Mouse (Mus musculus): Measurements from ENCODE around the gene Krt81. TPM values are rescaled to one million over a fixed set of nuclear protein-coding genes. Genes with fewer than 3 reads are reported as not detected.

Krt81 gene
- polyA plus RNA-seq, 1 experiment from 2014 or later, result not detected

DNA sequence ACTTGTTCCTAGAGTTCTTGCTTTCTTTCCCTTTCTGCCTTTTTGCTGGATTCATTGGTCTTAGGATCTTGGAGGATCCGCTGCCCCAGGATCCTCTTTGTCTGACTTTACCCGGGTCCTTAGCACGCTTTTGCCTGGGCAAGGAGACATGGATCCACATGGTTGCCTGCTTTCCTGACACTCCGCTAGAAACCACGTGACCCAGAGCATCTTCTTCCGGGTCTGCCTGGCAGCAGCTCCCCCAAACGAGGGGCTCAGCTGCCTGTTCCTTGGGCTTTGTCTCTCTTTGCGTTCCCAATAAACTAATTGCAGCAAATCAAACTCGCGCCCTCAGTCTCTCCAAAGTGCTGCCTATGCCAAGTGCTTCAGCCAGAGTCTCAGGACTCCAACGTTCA is 16.1 kb upstream of the Krt81 start:
- WGBS, result 31% methylated on average over 11 of the region's 11 CpGs
- DNase-seq (ENCODE audit: low spot score), result no peak
- Histone ChIP-seq H3K27me3 (ENCODE audit: insufficient read depth, poor library complexity, severe bottlenecking) (peaks cover 71% of the 10 kb centered on the region), H3K27ac (no peak overlapping the region), H3K36me3 (no peaks in the 10 kb centered on the region), H3K9me3 (no peaks in the 10 kb centered on the region), H3K4me3 (peak overlapping the region; percentile 49), H3K4me1 (peaks cover 11% of the 10 kb centered on the region)

GRCm38 (mm10) chr15:101479007-101479665 is 15.6 kb upstream of the Krt81 start:
- 7% methylated on average over 31 of the region's 31 CpGs for WGBS
- no peaks in the 10 kb centered on the region for H3K9me3 ChIP-seq
- H3K36me3 ChIP-seq, result no peaks in the 10 kb centered on the region
- H3K4me3 ChIP-seq, result peak overlapping the region; percentile 49
- no peak overlapping the region for H3K27ac ChIP-seq
- no peak for DNase-seq (ENCODE audit: low spot score)
- peaks cover 71% of the 10 kb centered on the region for H3K27me3 ChIP-seq (ENCODE audit: insufficient read depth, poor library complexity, severe bottlenecking)
- H3K4me1 ChIP-seq, result peaks cover 6% of the 10 kb centered on the region

- H3K27ac ChIP-seq, result no peak within 1 kb of the TSS
- H3K4me1 ChIP-seq, result no peaks in the 10 kb centered on the region
- no peak within 1 kb of the TSS for H3K4me3 ChIP-seq
- H3K36me3 ChIP-seq, result no peaks in the 10 kb centered on the region
- peaks cover 20% of the 10 kb centered on the region for H3K27me3 ChIP-seq (ENCODE audit: insufficient read depth, poor library complexity, severe bottlenecking)
- 18% methylated on average over 10 of the region's 10 CpGs for WGBS
- H3K9me3 ChIP-seq, result no peaks in the 10 kb centered on the region
- peak; percentile 87 for DNase-seq (ENCODE audit: low spot score)
These were observed 9.5 kb upstream of the Krt81 start, which contains the start of gene Krt86 for GRCm38 (mm10) chr15:101472952-101473528. Krt86 (plus strand) TSS chr15:101473478.

- Histone ChIP-seq H3K9me3 (no peaks in the 10 kb centered on the region), H3K27me3 (ENCODE audit: insufficient read depth, poor library complexity, severe bottlenecking) (no peaks in the 10 kb centered on the region), H3K27ac (no peak overlapping the region), H3K4me3 (no peak overlapping the region), H3K4me1 (no peaks in the 10 kb centered on the region), H3K36me3 (no peaks in the 10 kb centered on the region)
- DNase-seq (ENCODE audit: low spot score), result no peak
- 76% methylated on average over 4 of the region's 4 CpGs for WGBS
These were observed 5.5 kb upstream of the Krt81 start for GRCm38 (mm10) chr15:101469093-101469492.

DNA sequence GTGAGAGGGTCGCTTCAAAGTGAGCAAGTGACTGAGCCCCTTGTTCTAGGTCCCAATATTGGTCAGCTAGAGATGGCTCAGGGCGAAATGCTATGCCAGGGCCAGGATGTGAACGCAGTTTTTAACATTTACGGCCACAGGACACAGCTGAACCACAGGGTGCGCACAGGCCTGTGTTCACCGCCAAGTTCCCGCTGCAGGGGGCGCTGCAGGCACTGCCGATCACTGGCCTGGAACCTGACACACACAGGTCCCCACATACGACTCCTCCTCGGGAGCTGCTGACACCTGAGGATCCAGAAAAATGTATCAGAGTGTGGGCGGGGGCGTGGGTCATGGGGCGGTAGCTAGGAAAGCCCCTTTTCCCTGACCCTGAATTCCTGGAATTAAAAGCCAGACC is 4.3 kb downstream of the Krt81 start:
- Histone ChIP-seq H3K9me3 (no peaks in the 10 kb centered on the region), H3K27me3 (ENCODE audit: insufficient read depth, poor library complexity, severe bottlenecking) (peaks cover 17% of the 10 kb centered on the region), H3K4me3 (no peak overlapping the region), H3K36me3 (no peaks in the 10 kb centered on the region), H3K27ac (no peak overlapping the region), H3K4me1 (no peaks in the 10 kb centered on the region)
- 82% methylated on average over 14 of the region's 14 CpGs for WGBS
- DNase-seq (ENCODE audit: low spot score), result no peak

GRCm38 (mm10) chr15:101458361-101458930 is 5.1 kb downstream of the Krt81 start:
- Histone ChIP-seq H3K36me3 (no peaks in the 10 kb centered on the region), H3K27me3 (ENCODE audit: insufficient read depth, poor library complexity, severe bottlenecking) (peaks cover 13% of the 10 kb centered on the region; the same call in 1 of the 2 replicates), H3K27ac (no peak overlapping the region), H3K4me1 (peaks cover under 1% of the 10 kb centered on the region; the same call in 1 of the 2 replicates), H3K9me3 (no peaks in the 10 kb centered on the region), H3K4me3 (no peak overlapping the region)
- WGBS, result 75% methylated on average over 16 of the region's 16 CpGs
- no peak for DNase-seq (ENCODE audit: low spot score)

GRCm38 (mm10) chr15:101455891-101456290 is 7.7 kb downstream of the Krt81 start:
- Histone ChIP-seq H3K9me3 (no peaks in the 10 kb centered on the region), H3K27me3 (ENCODE audit: insufficient read depth, poor library complexity, severe bottlenecking) (peaks cover 18% of the 10 kb centered on the region; the same call in 1 of the 2 replicates), H3K36me3 (no peaks in the 10 kb centered on the region), H3K4me3 (no peak overlapping the region), H3K4me1 (peaks cover 7% of the 10 kb centered on the region), H3K27ac (no peak overlapping the region)
- WGBS, result 81% methylated on average over 6 of the region's 6 CpGs
- no peak for DNase-seq (ENCODE audit: low spot score)

DNA sequence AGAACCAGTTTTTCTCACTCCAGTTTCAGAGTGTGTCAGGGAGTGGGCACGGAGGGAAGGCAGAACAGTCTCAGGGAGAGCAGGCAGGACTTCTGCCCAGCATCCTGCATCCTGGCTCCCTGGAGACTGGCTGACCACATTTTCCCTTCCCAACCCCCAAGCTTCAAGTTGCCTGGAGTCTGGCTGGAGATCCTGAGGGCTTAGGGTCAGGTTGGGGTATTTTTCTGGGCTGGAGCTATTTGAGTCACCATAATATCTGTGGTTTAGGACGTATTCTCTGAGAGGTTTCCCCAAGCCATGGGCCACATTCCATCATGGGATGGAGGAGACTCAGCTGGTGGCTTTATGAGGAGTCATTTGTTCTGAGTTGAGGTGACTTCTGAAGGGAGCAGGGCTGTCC is 8.3 kb downstream of the Krt81 start:
- Histone ChIP-seq H3K4me1 (peaks cover 7% of the 10 kb centered on the region), H3K27me3 (ENCODE audit: insufficient read depth, poor library complexity, severe bottlenecking) (peaks cover 18% of the 10 kb centered on the region; the same call in 1 of the 2 replicates), H3K27ac (no peak overlapping the region), H3K36me3 (no peaks in the 10 kb centered on the region), H3K9me3 (no peaks in the 10 kb centered on the region), H3K4me3 (no peak overlapping the region)
- 82% methylated on average over 2 of the region's 2 CpGs for WGBS
- DNase-seq (ENCODE audit: low spot score), result no peak

- H3K4me3 ChIP-seq, result no peak overlapping the region
- WGBS, result 79% methylated on average over 8 of the region's 8 CpGs
- H3K36me3 ChIP-seq, result no peaks in the 10 kb centered on the region
- no peaks in the 10 kb centered on the region for H3K9me3 ChIP-seq
- peaks cover 18% of the 10 kb centered on the region; the same call in 1 of the 2 replicates for H3K27me3 ChIP-seq (ENCODE audit: insufficient read depth, poor library complexity, severe bottlenecking)
- H3K27ac ChIP-seq, result no peak overlapping the region
- peaks cover 7% of the 10 kb centered on the region for H3K4me1 ChIP-seq
- DNase-seq (ENCODE audit: low spot score), result no peak
These were observed 8.8 kb downstream of the Krt81 start for GRCm38 (mm10) chr15:101454774-101455173.

- WGBS, result 4% methylated on average over 13 of the region's 13 CpGs
- H3K4me1 ChIP-seq, result peaks cover 7% of the 10 kb centered on the region
- H3K27ac ChIP-seq, result no peak overlapping the region
- H3K4me3 ChIP-seq, result peak overlapping the region; percentile 24; the same call in 1 of the 2 replicates
- peaks cover 13% of the 10 kb centered on the region; the same call in 1 of the 2 replicates for H3K27me3 ChIP-seq (ENCODE audit: insufficient read depth, poor library complexity, severe bottlenecking)
- H3K9me3 ChIP-seq, result no peaks in the 10 kb centered on the region
- H3K36me3 ChIP-seq, result no peaks in the 10 kb centered on the region
- peak; percentile 81 for DNase-seq (ENCODE audit: low spot score)
These were observed 10.3 kb downstream of the Krt81 start for GRCm38 (mm10) chr15:101453093-101453736.

DNA sequence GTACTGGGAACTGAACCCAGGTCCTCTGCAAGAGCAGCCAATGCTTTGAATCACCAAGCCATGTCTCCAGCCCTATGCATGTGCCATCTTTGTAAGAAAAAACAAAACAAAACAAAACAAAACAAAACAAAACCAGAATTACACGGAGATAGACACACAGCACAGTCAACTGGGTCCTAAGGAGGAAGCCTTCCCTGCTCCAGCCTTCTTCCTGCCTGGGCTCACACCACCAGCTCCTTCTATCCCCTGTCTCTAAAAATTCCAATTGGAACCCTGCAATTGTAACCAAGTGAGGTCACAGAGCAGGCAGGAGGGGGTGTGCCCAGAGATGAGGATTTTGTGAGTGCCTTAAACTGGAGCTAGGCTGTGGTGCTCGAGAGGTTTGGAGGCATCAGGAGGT is 16.1 kb downstream of the Krt81 start, which contains the start of gene Krt88:
Krt88 (plus strand) TSS at position 301 of the 400 bp plus-strand sequence.
- Histone ChIP-seq H3K4me3 (no peak within 1 kb of the TSS), H3K9me3 (no peaks in the 10 kb centered on the region), H3K36me3 (no peaks in the 10 kb centered on the region), H3K27me3 (ENCODE audit: insufficient read depth, poor library complexity, severe bottlenecking) (0 out of 2 replicates have a peak, but pooled peaks cover 2% of the 10 kb centered on the region), H3K27ac (no peak within 1 kb of the TSS), H3K4me1 (no peaks in the 10 kb centered on the region)
- no peak for DNase-seq (ENCODE audit: low spot score)
- 75% methylated on average over 2 of the region's 2 CpGs for WGBS

DNA sequence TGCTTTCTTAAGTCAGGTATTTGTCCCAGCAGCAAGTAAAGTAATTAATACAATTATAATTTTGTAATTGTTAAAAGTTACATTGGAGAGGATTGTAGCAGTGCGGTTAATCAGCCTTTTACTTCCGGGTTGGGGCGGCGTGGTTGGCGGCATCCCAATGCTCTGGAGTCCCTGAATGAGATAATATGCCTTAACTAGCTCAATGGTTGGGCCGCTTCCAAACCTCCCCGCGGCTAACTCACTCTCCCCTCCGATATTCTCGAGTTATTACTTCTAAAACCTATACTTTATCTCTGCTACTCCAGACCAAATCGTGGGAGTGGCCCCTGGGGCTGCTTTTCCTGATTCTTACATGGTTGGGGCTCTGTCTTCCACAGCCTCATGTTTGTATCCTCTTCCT is 17.0 kb downstream of the Krt81 start:
- H3K9me3 ChIP-seq, result no peaks in the 10 kb centered on the region
- no peaks in the 10 kb centered on the region for H3K4me1 ChIP-seq
- H3K36me3 ChIP-seq, result no peaks in the 10 kb centered on the region
- 64% methylated on average over 11 of the region's 11 CpGs for WGBS
- DNase-seq (ENCODE audit: low spot score), result no peak
- no peak overlapping the region for H3K27ac ChIP-seq
- H3K27me3 ChIP-seq (ENCODE audit: insufficient read depth, poor library complexity, severe bottlenecking), result 0 out of 2 replicates have a peak, but pooled peaks cover 6% of the 10 kb centered on the region
- no peak overlapping the region for H3K4me3 ChIP-seq

GRCm38 (mm10) chr15:101440837-101441236 is 22.7 kb downstream of the Krt81 start:
- no peaks in the 10 kb centered on the region for H3K9me3 ChIP-seq
- H3K36me3 ChIP-seq, result no peaks in the 10 kb centered on the region
- no peak for DNase-seq (ENCODE audit: low spot score)
- peaks cover 8% of the 10 kb centered on the region for H3K4me1 ChIP-seq
- no peak overlapping the region for H3K4me3 ChIP-seq
- H3K27ac ChIP-seq, result no peak overlapping the region
- H3K27me3 ChIP-seq (ENCODE audit: insufficient read depth, poor library complexity, severe bottlenecking), result peaks cover 61% of the 10 kb centered on the region
- 69% methylated on average over 4 of the region's 4 CpGs for WGBS
